ENCODE assay signal across 8 mouse cellular contexts in the genomic region with DNA sequence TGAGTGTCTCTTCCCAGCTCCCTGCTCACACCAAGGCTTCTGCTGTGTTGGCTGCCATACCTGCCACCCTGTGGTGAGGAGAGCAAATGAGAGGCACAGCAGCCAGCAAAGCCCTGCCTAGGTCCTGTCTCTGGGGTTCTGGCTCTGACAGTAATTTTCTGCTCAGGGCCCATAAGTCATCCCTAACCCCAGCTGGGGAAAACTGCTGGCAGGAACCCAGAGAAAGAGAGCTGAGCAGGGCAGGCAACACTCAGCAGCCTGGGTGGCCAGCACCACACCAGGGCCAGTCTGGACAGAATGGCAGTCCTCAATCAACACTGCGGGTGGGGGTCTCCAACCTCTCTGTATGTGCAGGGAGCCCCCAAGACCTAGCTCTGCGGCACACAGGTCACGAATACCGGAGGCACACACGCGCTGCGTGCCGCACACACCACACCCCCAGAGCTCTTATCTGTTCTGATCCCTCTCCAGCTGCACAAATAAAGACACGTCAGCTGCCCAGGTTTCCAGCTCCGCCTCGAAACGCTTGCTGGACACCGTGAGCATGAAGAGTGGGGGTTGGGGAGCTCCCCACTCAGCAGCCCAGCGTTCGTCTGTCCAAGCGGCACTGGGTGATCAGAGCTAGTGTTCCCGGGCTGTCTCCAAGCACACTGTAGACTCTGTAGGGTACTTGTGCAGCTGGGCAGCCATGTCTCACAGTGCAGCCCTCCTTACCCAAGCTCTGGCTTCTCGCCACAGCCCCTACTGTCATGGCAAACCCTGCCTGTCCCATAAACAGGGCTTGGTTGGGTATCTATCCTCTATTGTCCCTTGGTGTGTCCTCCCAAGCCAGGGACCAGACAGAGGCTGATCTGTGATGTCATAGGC. TPM values are rescaled to one million over a fixed set of nuclear protein-coding genes. Genes with fewer than 3 reads are reported as not detected.
DNase-seq lines count a peak whose midpoint lies in the region; ATAC-seq and TF ChIP-seq lines count a peak whose summit lies in the region.

No protein-coding gene starts in this region.

- H3K27ac ChIP-seq in liver, postnatal 0 days (ENCODE audit: low read depth): peak overlapping the region; percentile 87
- peak overlapping the region; percentile 96 for H3K27ac ChIP-seq in neural tube, embryonic 13.5 days (replicated peaks)

- DNase-seq in urinary bladder, adult 18-20 months (ENCODE audit: low spot score in 2 of 2): peak; percentile 71 to 79
- no peak for DNase-seq in urinary bladder, adult 2 months (ENCODE audit: low spot score)
- peak; percentile 75 for DNase-seq in embryo, embryonic 10 days (ENCODE audit: low spot score)
- peak; percentile 65 for DNase-seq in heart, adult 8-10 months (ENCODE audit: low spot score)
- peak; percentile 55 for DNase-seq in kidney, adult 18-20 months
- peak; percentile 76 for DNase-seq in liver, postnatal 0 days

- TF ChIP-seq CTCF in liver, postnatal 0 days (IDR thresholded peaks at IDR 0.05; ENCODE audit: low read depth): peak; percentile 29

- no peaks in the 10 kb centered on the region for H3K27me3 ChIP-seq in liver, postnatal 0 days (ENCODE audit: insufficient read depth, low read length)
- H3K27me3 ChIP-seq in neural tube, embryonic 13.5 days: no peaks in the 10 kb centered on the region

- no peak; the same call in 1 of the 2 replicates for TF ChIP-seq EP300 in liver, postnatal 0 days (IDR thresholded peaks at IDR 0.05; ENCODE audit: low read depth)

- peaks cover 28% of the 10 kb centered on the region for H3K4me1 ChIP-seq in liver, postnatal 0 days (ENCODE audit: insufficient read depth)
- peaks cover 85% of the 10 kb centered on the region for H3K4me1 ChIP-seq in neural tube, embryonic 13.5 days (replicated peaks)

- no peaks in the 10 kb centered on the region for H3K36me3 ChIP-seq in liver, postnatal 0 days (replicated peaks; ENCODE audit: insufficient read depth, low read length)
- 0 out of 2 replicates have a peak, but pooled peaks cover 3% of the 10 kb centered on the region for H3K36me3 ChIP-seq in neural tube, embryonic 13.5 days

- ATAC-seq in liver, postnatal 0 days: peak; percentile 89
- peak; percentile 79 for ATAC-seq in neural tube, embryonic 13.5 days (ENCODE audit: low read depth)
- no peak for ATAC-seq in monocyte, adult 5-6 weeks (replicated peaks; ENCODE audit: insufficient number of reproducible peaks, low FRiP score, low TSS enrichment, poor library complexity, severe bottlenecking)

- WGBS in liver, postnatal 0 days (ENCODE audit: insufficient replicate concordance): 7% methylated on average over 18 of the region's 18 CpGs
- WGBS in neural tube, embryonic 13.5 days: 10% methylated on average over 18 of the region's 18 CpGs

- H3K4me3 ChIP-seq in liver, postnatal 0 days (ENCODE audit: low read depth, low read length): peak overlapping the region; percentile 15; the same call in 1 of the 2 replicates
- H3K4me3 ChIP-seq in neural tube, embryonic 13.5 days: peak overlapping the region; percentile 5; the same call in 1 of the 2 replicates

- peak overlapping the region; percentile 61 for H3K9ac ChIP-seq in liver, postnatal 0 days (replicated peaks)
- peak overlapping the region; percentile 63 for H3K9ac ChIP-seq in neural tube, embryonic 13.5 days

- H3K9me3 ChIP-seq in liver, postnatal 0 days (ENCODE audit: low read length): no peaks in the 10 kb centered on the region
- no peaks in the 10 kb centered on the region for H3K9me3 ChIP-seq in neural tube, embryonic 13.5 days

- H3K4me2 ChIP-seq in liver, postnatal 0 days (ENCODE audit: low read depth, low read length): peak overlapping the region; percentile 64
- peak overlapping the region; percentile 48 for H3K4me2 ChIP-seq in neural tube, embryonic 13.5 days

RNA-seq across cellular contexts. Expression of a gene that starts 13.0 kb away (rescaled TPM):
- 15.8 and 20.8 TPM in 2 replicates for polyA plus RNA-seq in urinary bladder, adult 2 months (2012; rRNA removed)
- 10 to 100 TPM; 60.3 to 72.2 (median 64.4) TPM for total RNA-seq in heart, adult 8-10 months (2022)
- polyA plus RNA-seq in liver, postnatal 0 days (2015; fragmentation: Nextera tagmentation; extraction: Ambion mirVana): 1.0 and 1.5 TPM in 2 replicates
- 49.0 and 50.8 TPM in 2 replicates for polyA plus RNA-seq in neural tube, embryonic 13.5 days (2015; fragmentation: Nextera tagmentation; extraction: Ambion mirVana)
- total RNA-seq in monocyte, adult 5-6 weeks (2017): 0.21 to 0.86 TPM (median 0.49 TPM) in 3 replicates

RNA-seq across cellular contexts. Expression of a gene that starts 13.1 kb away (rescaled TPM):
- polyA plus RNA-seq in urinary bladder, adult 2 months (2012; rRNA removed): 0.66 and 0.77 TPM in 2 replicates
- under 1 TPM in 1 of 4 experiments, not detected in 3; 0.20 TPM for total RNA-seq in heart, adult 8-10 months (2022)
- 0.89 and 0.95 TPM in 2 replicates for polyA plus RNA-seq in liver, postnatal 0 days (2015; fragmentation: Nextera tagmentation; extraction: Ambion mirVana)
- 15.7 and 15.8 TPM in 2 replicates for polyA plus RNA-seq in neural tube, embryonic 13.5 days (2015; fragmentation: Nextera tagmentation; extraction: Ambion mirVana)
- 0.96 to 2.3 TPM (median 1.8 TPM) in 3 replicates for total RNA-seq in monocyte, adult 5-6 weeks (2017)

RNA-seq across cellular contexts. Expression of a gene that starts 52.4 kb away (rescaled TPM):
- polyA plus RNA-seq in urinary bladder, adult 2 months (2012; rRNA removed): 95.0 and 113 TPM in 2 replicates
- 100 to 1,000 TPM; 108 to 126 (median 114) TPM for total RNA-seq in heart, adult 8-10 months (2022)
- 28.6 and 29.0 TPM in 2 replicates for polyA plus RNA-seq in liver, postnatal 0 days (2015; fragmentation: Nextera tagmentation; extraction: Ambion mirVana)
- polyA plus RNA-seq in neural tube, embryonic 13.5 days (2015; fragmentation: Nextera tagmentation; extraction: Ambion mirVana): 58.0 and 62.5 TPM in 2 replicates
- 8.7 to 20.4 TPM (median 12.8 TPM) in 3 replicates for total RNA-seq in monocyte, adult 5-6 weeks (2017)
